Mouse (Mus musculus): ENCODE data around the gene Exoc6b.

DNA sequence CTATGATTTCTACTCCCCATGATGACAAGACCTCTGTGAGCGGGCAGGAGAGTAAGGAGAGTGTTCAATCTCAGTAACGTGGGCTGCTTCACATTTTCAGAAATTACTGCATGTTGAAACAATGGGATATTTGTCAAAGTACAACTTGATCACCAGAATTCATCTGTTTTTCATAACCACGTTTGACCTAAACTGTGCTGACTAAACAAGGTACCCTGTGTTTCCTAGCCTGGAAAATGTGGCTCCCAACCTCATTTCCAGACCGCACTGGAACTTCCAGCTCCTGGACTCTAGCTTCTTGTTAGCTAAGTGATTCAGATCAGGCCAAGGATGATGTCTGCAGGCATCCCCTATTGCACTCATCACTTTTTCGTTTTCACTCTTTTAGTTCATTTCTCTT lies 193.4 kb downstream of the Exoc6b start:
- TF ChIP-seq EP300 (IDR thresholded peaks at IDR 0.05; ENCODE audit: low read depth) (no peak), CTCF (IDR thresholded peaks at IDR 0.05; ENCODE audit: low read depth) (no peak)
